Mouse (Mus musculus) lung, postnatal 0 days (tissue): Measurements from ENCODE around the gene Tmem216. TPM values are rescaled to one million over a fixed set of nuclear protein-coding genes. Genes with fewer than 3 reads are reported as not detected.
"Not testable (repeated sequence)": the region's sequence is repeated elsewhere in the genome, so short reads cannot be mapped to it uniquely, and the experiment has no call there.

Source experiments
- ATAC-seq: fragments of 200-750 bp; cut with Nextera tagmentation; 2 replicates; pipeline ENCODE4 v1.8.0; 2017; ENCODE audit warnings: moderate library complexity
- DNase-seq: peaks from one replicate; pipeline ENCODE4 v3.0.0-alpha.2; 2016; ENCODE audit warnings: low spot score
- H3K27ac ChIP-seq: fragments of 300-500 bp; sonication (generic); 2 replicates; pipeline ENCODE4 v1.5.1; 2014; ENCODE audit warnings: antibody characterized with exemption, mild to moderate bottlenecking, low read length, mixed read lengths
- H3K27me3 ChIP-seq: fragments of 300-500 bp; sonication (generic); replicated peaks from 2 replicates; pipeline ENCODE4 v1.6.1; 2014; ENCODE audit warnings: low read length, mixed read lengths; ENCODE audit not compliant: insufficient read depth
- H3K36me3 ChIP-seq: fragments of 300-500 bp; sonication (generic); 2 replicates; pipeline ENCODE4 v1.6.1; 2014; ENCODE audit warnings: low read length, mixed read lengths; ENCODE audit not compliant: insufficient read depth
- H3K4me1 ChIP-seq: fragments of 300-500 bp; sonication (generic); 2 replicates; pipeline ENCODE4 v1.6.1; 2014; ENCODE audit warnings: antibody characterized with exemption, low read depth, low read length, mixed read lengths; ENCODE audit not compliant: insufficient read depth
- H3K4me2 ChIP-seq: fragments of 300-500 bp; sonication (generic); replicated peaks from 2 replicates; pipeline ENCODE4 v1.6.1; 2014; ENCODE audit warnings: low read depth, mild to moderate bottlenecking, low read length, moderate library complexity, mixed read lengths
- H3K4me3 ChIP-seq: fragments of 300-500 bp; sonication (generic); 2 replicates; pipeline ENCODE4 v1.5.1; 2014; ENCODE audit warnings: low read depth, low read length
- H3K9ac ChIP-seq: fragments of 300-500 bp; sonication (generic); replicated peaks from 2 replicates; pipeline ENCODE4 v1.6.1; 2014; ENCODE audit warnings: low read depth, mild to moderate bottlenecking
- H3K9me3 ChIP-seq: fragments of 300-500 bp; sonication (generic); 2 replicates; pipeline ENCODE4 v1.6.1; 2016; ENCODE audit warnings: low read length, mixed read lengths
- CTCF ChIP-seq: IDR thresholded peaks from 2 replicates; pipeline ENCODE4 v1.5.1; 2016; ENCODE audit warnings: antibody characterized with exemption, mild to moderate bottlenecking
- EP300 ChIP-seq: IDR thresholded peaks from 2 replicates; pipeline ENCODE4 v1.6.1; 2016; ENCODE audit warnings: antibody characterized with exemption, mild to moderate bottlenecking, control low read depth
- WGBS: fragments of 180-500 bp; shearing (Covaris S2); extraction: QIAGEN DNeasy Blood & Tissue Kit; methylation state at CpG from one replicate; pipeline ENCODE4 v1.1.7; 2014; 5-methylcytosine and 5-hydroxymethylcytosine counted together
- polyA plus RNA-seq: library from polyadenylated mRNA; unstranded; fragments of >200 nt; fragmentation: Nextera tagmentation; extraction: Ambion mirVana; gene quantifications from 2 replicates; pipeline ENCODE4 v1.2.1, GENCODE M21; 2015

The Tmem216 gene
- polyA plus RNA-seq, 1 experiment from 2014 or later: 44.5 TPM

- 41% methylated on average over 5 of the region's 5 CpGs for WGBS
- no peak overlapping the region for H3K27ac ChIP-seq
- no peak overlapping the region for H3K4me3 ChIP-seq
- no peak overlapping the region for H3K9ac ChIP-seq
- no peak for ATAC-seq
- DNase-seq: peak; percentile 55
- TF ChIP-seq EP300 (no peak), CTCF (peak; percentile 60)
- H3K4me1 ChIP-seq: peaks cover 2% of the 10 kb centered on the region; the same call in 1 of the 2 replicates
- H3K9me3 ChIP-seq: no peaks in the 10 kb centered on the region
- H3K27me3 ChIP-seq: no peaks in the 10 kb centered on the region
- H3K36me3 ChIP-seq: no peaks in the 10 kb centered on the region
- H3K4me2 ChIP-seq: no peak overlapping the region
These were observed 4.1 kb upstream of the Tmem216 start for GRCm38 (mm10) chr19:10560108-10560507.

GRCm38 (mm10) chr19:10557837-10558375 is 1.9 kb upstream of the Tmem216 start:
- ATAC-seq, H3K4me3 ChIP-seq, H3K9ac ChIP-seq, DNase-seq, H3K9me3 ChIP-seq, H3K27me3 ChIP-seq, H3K27ac ChIP-seq, H3K4me1 ChIP-seq, H3K4me2 ChIP-seq, H3K36me3 ChIP-seq: not testable (repeated sequence)
- TF ChIP-seq CTCF: peak; percentile 13
- WGBS: 66% methylated on average over 4 of the region's 4 CpGs

- no peak overlapping the region for H3K27ac ChIP-seq
- TF ChIP-seq EP300: no peak
- no peak for TF ChIP-seq CTCF
- H3K9ac ChIP-seq: no peak overlapping the region
- no peak for DNase-seq
- no peaks in the 10 kb centered on the region for H3K27me3 ChIP-seq
- H3K36me3 ChIP-seq: no peaks in the 10 kb centered on the region
- no peaks in the 10 kb centered on the region for H3K9me3 ChIP-seq
- 83% methylated on average over 2 of the region's 2 CpGs for whole genome bisulfite sequencing
- H3K4me1 ChIP-seq: peaks cover 7% of the 10 kb centered on the region; the same call in 1 of the 2 replicates
- no peak overlapping the region for H3K4me2 ChIP-seq
- no peak for ATAC-seq
- H3K4me3 ChIP-seq: no peak overlapping the region
These were observed 1.4 kb upstream of the Tmem216 start for GRCm38 (mm10) chr19:10557430-10557829.

GRCm38 (mm10) chr19:10557001-10557400 is 963 bp upstream of the Tmem216 start:
- no peak for ATAC-seq
- Histone ChIP-seq H3K27ac (no peak overlapping the region), H3K9ac (no peak overlapping the region), H3K4me3 (no peak overlapping the region), H3K36me3 (no peaks in the 10 kb centered on the region), H3K4me2 (no peak overlapping the region), H3K27me3 (no peaks in the 10 kb centered on the region), H3K9me3 (no peaks in the 10 kb centered on the region), H3K4me1 (peaks cover 7% of the 10 kb centered on the region; the same call in 1 of the 2 replicates)
- no peak for TF ChIP-seq EP300
- TF ChIP-seq CTCF: no peak
- DNase-seq: no peak
- 68% methylated on average over 2 of the region's 2 CpGs for WGBS

GRCm38 (mm10) chr19:10539454-10539853 is 16.6 kb downstream of the Tmem216 start:
- DNase-seq (no peak), ATAC-seq (no peak)
- no peaks in the 10 kb centered on the region for H3K9me3 ChIP-seq
- WGBS: 97% methylated on average over 5 of the region's 5 CpGs
- H3K9ac ChIP-seq: no peak overlapping the region
- TF ChIP-seq EP300 (no peak), CTCF (no peak)
- no peak overlapping the region for H3K4me2 ChIP-seq
- H3K36me3 ChIP-seq: peaks cover 38% of the 10 kb centered on the region
- no peak overlapping the region for H3K27ac ChIP-seq
- no peaks in the 10 kb centered on the region for H3K4me1 ChIP-seq
- H3K27me3 ChIP-seq: no peaks in the 10 kb centered on the region
- no peak overlapping the region for H3K4me3 ChIP-seq

GRCm38 (mm10) chr19:10530082-10530481 is 26.0 kb downstream of the Tmem216 start:
- Histone ChIP-seq H3K27ac (no peak overlapping the region), H3K27me3 (no peaks in the 10 kb centered on the region), H3K9ac (no peak overlapping the region), H3K9me3 (no peaks in the 10 kb centered on the region), H3K4me3 (no peak overlapping the region), H3K4me1 (peaks cover 8% of the 10 kb centered on the region; the same call in 1 of the 2 replicates), H3K4me2 (no peak overlapping the region), H3K36me3 (peaks cover 10% of the 10 kb centered on the region)
- DNase-seq (no peak), ATAC-seq (no peak)
- TF ChIP-seq CTCF: peak; percentile 18; the same call in 1 of the 2 replicates
- no peak for TF ChIP-seq EP300
- WGBS: 88% methylated on average over 1 of the region's 1 CpGs

GRCm38 (mm10) chr19:10525910-10526309 is 30.1 kb downstream of the Tmem216 start, which contains the start of gene Sdhaf2:
Gene Sdhaf2 (minus strand): TSS chr19:10526142.
- no peaks in the 10 kb centered on the region; the same call in 1 of the 2 replicates for H3K36me3 ChIP-seq
- peak; percentile 84 for DNase-seq
- TF ChIP-seq EP300 (no peak), CTCF (peak; percentile 70)
- H3K4me2 ChIP-seq: peak within 1 kb of the TSS; percentile 69
- H3K4me1 ChIP-seq: peaks cover 8% of the 10 kb centered on the region; the same call in 1 of the 2 replicates
- H3K27me3 ChIP-seq: no peaks in the 10 kb centered on the region
- H3K9ac ChIP-seq: peak within 1 kb of the TSS; percentile 98
- no peaks in the 10 kb centered on the region for H3K9me3 ChIP-seq
- no peak for ATAC-seq
- peak within 1 kb of the TSS; percentile 99 for H3K27ac ChIP-seq
- under 1% methylated on average over 11 of the region's 11 CpGs for WGBS
- H3K4me3 ChIP-seq: peak within 1 kb of the TSS; percentile 94
